Mouse (Mus musculus): Measurements from ENCODE around the gene Rsph10b. TPM values are rescaled to one million over a fixed set of nuclear protein-coding genes. Genes with fewer than 3 reads are reported as not detected.

Gene Rsph10b
- total RNA-seq, 2 experiments from 2014 or later: 4.0 to 6.0 TPM

GRCm38 (mm10) chr5:143976726-143977431, 44.0 kb downstream of the Rsph10b start:
- intact Hi-C loops (cut with DNase I): loop anchor here (5.0 kb wide), 1 partner anchor 45 kb away; the partner anchor contains the start of gene Rsph10b
- H3K4me3 ChIP-seq: no peak overlapping the region
- no peak for TF ChIP-seq CTCF (IDR thresholded peaks at IDR 0.05)
- H3K27ac ChIP-seq: no peak overlapping the region
- DNase-seq (ENCODE audit: extremely low spot score in 1 of 2, low spot score in 2 of 2): no peak

- H3K27ac ChIP-seq: no peak overlapping the region
- no peak overlapping the region for H3K4me3 ChIP-seq
- TF ChIP-seq CTCF (IDR thresholded peaks at IDR 0.05): no peak
- DNase-seq (ENCODE audit: extremely low spot score in 1 of 2, low spot score in 2 of 2): no peak
- intact Hi-C loops (cut with DNase I): no loop called here
Observed at GRCm38 (mm10) chr5:143980858-143981257, 48.0 kb downstream of the Rsph10b start.

- Histone ChIP-seq H3K27ac (no peak overlapping the region), H3K4me3 (no peak overlapping the region)
- intact Hi-C loops (cut with DNase I): no loop called here
- no peak for TF ChIP-seq CTCF (IDR thresholded peaks at IDR 0.05)
- DNase-seq (ENCODE audit: extremely low spot score in 1 of 2, low spot score in 2 of 2): no peak
Observed at GRCm38 (mm10) chr5:143982361-143982760, 49.5 kb downstream of the Rsph10b start.

GRCm38 (mm10) chr5:143985381-143985780, 52.5 kb downstream of the Rsph10b start:
- Histone ChIP-seq H3K4me3 (no peak overlapping the region), H3K27ac (no peak overlapping the region)
- intact Hi-C loops (cut with DNase I): no loop called here
- DNase-seq (ENCODE audit: extremely low spot score in 1 of 2, low spot score in 2 of 2): no peak
- TF ChIP-seq CTCF (IDR thresholded peaks at IDR 0.05): no peak

- intact Hi-C loops (cut with DNase I): no loop called here
- Histone ChIP-seq H3K27ac (no peak overlapping the region), H3K4me3 (no peak overlapping the region)
- no peak for TF ChIP-seq CTCF (IDR thresholded peaks at IDR 0.05)
- DNase-seq (ENCODE audit: extremely low spot score in 1 of 2, low spot score in 2 of 2): no peak
Observed at GRCm38 (mm10) chr5:143987596-143987995, 54.8 kb downstream of the Rsph10b start.

- intact Hi-C loops (cut with DNase I): no loop called here
- Histone ChIP-seq H3K4me3 (no peak overlapping the region), H3K27ac (no peak overlapping the region)
- DNase-seq (ENCODE audit: extremely low spot score in 1 of 2, low spot score in 2 of 2): no peak
- TF ChIP-seq CTCF (IDR thresholded peaks at IDR 0.05): no peak
Observed at GRCm38 (mm10) chr5:143989046-143989445, 56.2 kb downstream of the Rsph10b start.

- intact Hi-C loops (cut with DNase I): no loop called here
- no peak overlapping the region for H3K4me3 ChIP-seq
- H3K27ac ChIP-seq: no peak overlapping the region
- DNase-seq (ENCODE audit: extremely low spot score in 1 of 2, low spot score in 2 of 2): no peak
- no peak for TF ChIP-seq CTCF (IDR thresholded peaks at IDR 0.05)
Observed at GRCm38 (mm10) chr5:143990086-143990485, 57.3 kb downstream of the Rsph10b start.

- DNase-seq (ENCODE audit: extremely low spot score in 1 of 2, low spot score in 2 of 2): no peak
- H3K4me3 ChIP-seq: no peak overlapping the region
- intact Hi-C loops (cut with DNase I): no loop called here
- no peak for TF ChIP-seq CTCF (IDR thresholded peaks at IDR 0.05)
- no peak overlapping the region for H3K27ac ChIP-seq
Observed at GRCm38 (mm10) chr5:143992661-143993060, 59.8 kb downstream of the Rsph10b start.

GRCm38 (mm10) chr5:143993260-143993659, 60.4 kb downstream of the Rsph10b start:
- Histone ChIP-seq H3K27ac (0 out of 2 replicates have a peak overlapping the region, but pooled peaks have one; percentile 11), H3K4me3 (no peak overlapping the region)
- DNase-seq (ENCODE audit: extremely low spot score in 1 of 2, low spot score in 2 of 2): no peak
- TF ChIP-seq CTCF (IDR thresholded peaks at IDR 0.05): no peak
- intact Hi-C loops (cut with DNase I): no loop called here

- no peak for TF ChIP-seq CTCF (IDR thresholded peaks at IDR 0.05)
- H3K27ac ChIP-seq: no peak overlapping the region
- no peak overlapping the region for H3K4me3 ChIP-seq
- intact Hi-C loops (cut with DNase I): no loop called here
- DNase-seq (ENCODE audit: extremely low spot score in 1 of 2, low spot score in 2 of 2): no peak
Observed at GRCm38 (mm10) chr5:143993849-143994248, 61.0 kb downstream of the Rsph10b start.

- Histone ChIP-seq H3K4me3 (no peak overlapping the region), H3K27ac (no peak overlapping the region)
- TF ChIP-seq CTCF (IDR thresholded peaks at IDR 0.05): peak; percentile 52
- intact Hi-C loops (cut with DNase I): no loop called here
- DNase-seq (ENCODE audit: extremely low spot score in 1 of 2, low spot score in 2 of 2): no peak
Observed at GRCm38 (mm10) chr5:143994632-143995365, 62.0 kb downstream of the Rsph10b start.

GRCm38 (mm10) chr5:143999409-143999808, 66.6 kb downstream of the Rsph10b start:
- H3K27ac ChIP-seq: no peak overlapping the region
- no peak for DNase-seq (ENCODE audit: extremely low spot score in 1 of 2, low spot score in 2 of 2)
- peak; percentile 41 for TF ChIP-seq CTCF (IDR thresholded peaks at IDR 0.05)
- intact Hi-C loops (cut with DNase I): no loop called here
- no peak overlapping the region for H3K4me3 ChIP-seq

Data from left cerebral cortex, adult 2 months (tissue).